Mouse (Mus musculus): ENCODE data around the gene Pard3.

Gene Pard3

DNA sequence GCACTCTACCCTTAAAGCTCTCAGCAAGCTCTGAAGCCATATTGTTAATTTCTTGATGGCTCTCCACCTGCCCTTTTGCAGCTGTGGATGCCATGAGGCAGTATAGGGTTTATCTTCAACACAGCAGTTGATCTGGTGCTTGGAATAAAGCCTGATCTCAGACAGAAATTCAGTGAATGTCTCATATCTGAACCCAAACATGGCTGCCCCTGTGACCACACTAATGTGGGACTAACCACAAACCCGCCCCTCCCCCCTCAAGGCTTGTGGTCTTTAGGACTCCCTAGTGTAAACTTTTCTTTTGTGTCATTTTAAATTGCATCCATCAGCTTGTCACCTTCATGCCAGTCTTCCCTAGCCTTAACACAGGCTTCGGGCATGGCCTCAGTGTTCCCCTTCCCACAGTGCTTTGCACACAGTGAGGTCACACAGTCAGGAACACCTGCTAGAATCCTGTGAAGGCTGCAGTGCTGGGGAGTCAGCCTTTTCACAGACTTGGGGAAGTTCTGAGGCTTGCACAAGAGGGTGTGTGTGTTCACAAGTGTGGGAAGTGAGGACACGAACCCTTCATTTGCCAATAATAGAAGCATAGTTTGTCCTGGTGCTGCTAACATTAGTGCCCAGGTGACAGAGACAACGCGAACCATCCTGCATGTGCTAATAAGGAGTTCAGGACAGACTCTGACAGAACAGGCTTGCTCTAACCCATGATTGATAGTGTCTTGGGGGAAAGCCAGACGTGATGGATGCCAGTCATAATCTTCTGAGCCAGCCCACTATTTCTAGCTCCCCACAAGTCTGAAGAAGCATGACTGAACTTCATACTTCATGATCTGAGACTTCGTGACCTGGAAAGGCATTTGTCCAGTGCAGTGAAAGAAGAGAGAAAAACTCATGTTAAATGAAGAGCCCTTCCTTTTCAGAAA, 451.4 kb downstream of the Pard3 start:
- no peak for DNase-seq

- DNase-seq: peak; percentile 23
Observed at GRCm38 (mm10) chr8:127516043-127516442, 452.4 kb downstream of the Pard3 start.

DNA sequence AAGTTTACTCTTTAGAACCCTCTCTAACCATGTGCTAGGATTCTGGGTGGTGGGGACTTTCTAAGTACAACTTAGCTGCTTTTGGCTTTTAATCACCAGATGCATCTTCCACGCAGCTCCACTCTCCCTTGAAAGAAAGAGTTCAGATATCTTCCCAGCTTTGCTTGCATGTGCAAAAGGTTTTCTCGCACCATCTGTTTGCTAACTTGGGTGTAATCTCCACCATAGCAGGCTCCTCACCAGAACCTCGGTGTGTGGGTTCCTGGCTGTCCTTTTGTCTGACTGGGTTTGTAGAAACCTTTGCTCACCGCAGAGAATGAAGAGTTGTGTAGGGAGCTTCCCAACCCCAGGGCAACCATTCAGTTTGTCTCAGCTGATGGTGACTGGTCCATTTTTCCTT, 462.0 kb downstream of the Pard3 start:
- no peak for DNase-seq

DNA sequence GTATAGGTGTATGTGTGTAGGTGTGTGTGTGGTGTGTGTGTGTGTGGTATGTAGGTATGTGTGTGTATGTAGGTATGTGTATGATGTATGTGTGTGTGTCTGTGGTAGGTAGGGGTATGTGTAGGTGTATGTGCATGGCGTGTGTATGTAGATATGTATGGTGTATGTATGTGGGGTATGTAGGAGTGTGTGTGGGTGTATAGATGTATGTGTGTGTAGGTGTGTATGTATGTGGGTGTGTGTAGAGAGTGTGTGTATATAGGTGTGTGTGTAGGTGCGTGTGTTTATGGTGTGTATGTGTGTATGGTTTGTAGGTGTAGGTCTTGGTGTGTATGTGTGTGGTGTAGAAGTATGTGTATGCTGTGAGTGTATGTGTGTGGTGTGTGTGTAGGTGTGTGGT, 464.6 kb downstream of the Pard3 start:
- DNase-seq: no peak

DNA sequence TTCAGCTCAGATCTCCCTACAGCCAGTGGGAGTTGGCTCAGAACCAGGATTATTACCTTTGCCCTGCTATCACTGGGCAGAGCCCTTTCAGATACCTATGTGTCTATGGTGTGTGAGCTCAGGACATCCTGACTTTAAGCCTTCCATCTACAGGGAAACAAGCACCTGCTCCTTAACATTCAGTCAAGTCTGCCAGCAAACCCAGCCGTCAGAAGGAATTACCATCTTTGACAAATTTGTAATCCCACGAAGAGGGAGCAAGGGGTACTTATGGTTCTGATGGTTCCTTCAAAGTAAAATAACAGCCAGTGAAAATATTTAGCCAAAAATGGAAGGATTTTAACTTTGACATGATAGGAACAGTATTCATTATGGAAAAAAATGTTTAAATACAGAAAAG, 466.1 kb downstream of the Pard3 start:
- no peak for DNase-seq

- no peak for DNase-seq
Observed at GRCm38 (mm10) chr8:127531866-127532265, 468.2 kb downstream of the Pard3 start.

- peak; percentile 46 for DNase-seq
Observed at GRCm38 (mm10) chr8:127534789-127535188, 471.1 kb downstream of the Pard3 start.

GRCm38 (mm10) chr8:127535192-127535845, 471.6 kb downstream of the Pard3 start:
- DNase-seq: no peak

GRCm38 (mm10) chr8:127535846-127536220, 472.1 kb downstream of the Pard3 start:
- DNase-seq: no peak

DNA sequence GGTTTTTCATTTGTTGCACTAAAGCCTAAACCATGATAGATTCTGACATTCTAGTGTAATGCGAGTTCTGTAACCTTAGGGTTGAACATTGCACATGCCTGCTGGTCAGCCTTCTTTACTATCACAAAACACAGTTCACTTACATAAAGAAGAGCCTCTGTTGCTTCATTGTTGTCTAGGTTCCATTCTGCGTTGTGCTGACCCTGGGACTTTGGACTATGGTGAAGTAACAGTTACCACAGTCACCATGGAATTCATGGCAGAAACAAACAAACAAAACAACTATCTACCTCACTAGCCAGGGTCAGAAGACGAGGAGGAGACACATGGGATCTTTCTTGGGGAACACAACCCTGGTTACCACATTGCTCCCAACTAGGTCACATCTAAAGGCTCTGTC, 476.1 kb downstream of the Pard3 start:
- no peak for DNase-seq

GRCm38 (mm10) chr8:127540273-127540672, 476.6 kb downstream of the Pard3 start:
- DNase-seq: no peak

- DNase-seq: no peak
Observed at GRCm38 (mm10) chr8:127542162-127542561, 478.5 kb downstream of the Pard3 start.

GRCm38 (mm10) chr8:127543676-127544075, 480.0 kb downstream of the Pard3 start:
- DNase-seq: peak; percentile 29

GRCm38 (mm10) chr8:127546161-127546560, 482.5 kb downstream of the Pard3 start:
- no peak for DNase-seq

- DNase-seq: no peak
Observed at GRCm38 (mm10) chr8:127550928-127551327, 487.2 kb downstream of the Pard3 start.

DNA sequence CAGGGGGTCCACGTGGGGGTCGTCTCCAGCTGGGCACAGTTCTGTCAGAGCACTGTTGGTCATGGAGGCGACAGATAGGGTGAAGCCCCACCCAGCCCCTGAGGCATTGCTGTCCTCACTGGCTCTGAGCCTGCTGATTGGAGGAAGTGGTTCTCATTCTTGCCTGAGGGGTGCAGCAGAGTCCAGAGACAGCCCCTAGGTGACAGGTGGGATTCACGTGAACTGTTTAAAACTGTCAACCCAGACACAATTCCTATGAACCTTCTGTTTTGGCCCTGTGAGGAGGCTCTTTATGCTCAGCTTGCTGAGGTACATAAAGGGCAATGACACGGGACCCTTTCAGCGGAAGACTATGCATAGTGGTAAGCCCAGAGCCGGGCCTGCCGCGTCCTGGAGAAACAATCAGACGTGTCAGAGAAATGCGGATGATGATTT, 488.5 kb downstream of the Pard3 start:
- no peak for DNase-seq

- DNase-seq: no peak
Observed at GRCm38 (mm10) chr8:127552836-127553235, 489.1 kb downstream of the Pard3 start.

- DNase-seq: no peak
Observed at GRCm38 (mm10) chr8:127553582-127553981, 489.9 kb downstream of the Pard3 start.

DNA sequence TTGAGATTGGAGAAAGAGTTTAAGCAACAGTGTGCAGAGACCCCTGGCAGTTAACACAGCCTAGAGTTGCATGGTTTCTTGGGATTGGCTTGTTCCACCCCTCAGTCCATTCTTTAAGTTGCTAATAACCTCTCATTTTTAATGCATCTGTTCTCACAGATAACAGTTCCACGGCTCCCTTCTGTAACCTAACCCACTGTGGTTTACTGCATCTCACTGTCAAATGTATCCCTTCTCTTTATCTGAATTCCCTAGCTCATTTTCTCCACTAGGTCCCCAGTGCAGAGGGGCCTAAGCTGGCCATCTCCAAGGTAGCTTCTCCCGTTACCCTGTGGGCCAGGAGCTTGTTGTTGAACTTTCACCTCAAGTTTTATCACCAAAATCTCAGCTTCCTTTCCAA, 492.1 kb downstream of the Pard3 start:
- no peak for DNase-seq

GRCm38 (mm10) chr8:127556964-127557363, 493.3 kb downstream of the Pard3 start:
- no peak for DNase-seq

DNA sequence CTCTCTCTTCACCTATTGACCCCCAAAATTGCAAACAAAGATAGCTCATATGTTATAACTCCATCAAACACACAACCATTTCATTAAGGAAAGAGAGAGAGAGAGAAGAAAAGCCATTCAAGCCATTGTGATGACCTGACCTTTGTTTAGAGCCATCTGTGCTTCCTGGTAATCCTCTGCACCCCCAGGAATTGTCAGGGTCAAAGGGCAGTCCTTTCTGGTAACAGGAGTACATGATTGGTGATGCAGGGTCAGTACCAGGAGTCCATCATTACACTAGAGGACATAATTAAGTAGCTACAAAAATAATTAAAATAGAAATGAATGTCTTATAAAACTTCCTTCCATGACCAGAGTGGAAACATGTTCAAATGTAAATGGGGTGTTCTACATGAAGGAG, 493.9 kb downstream of the Pard3 start:
- no peak for DNase-seq

DNA sequence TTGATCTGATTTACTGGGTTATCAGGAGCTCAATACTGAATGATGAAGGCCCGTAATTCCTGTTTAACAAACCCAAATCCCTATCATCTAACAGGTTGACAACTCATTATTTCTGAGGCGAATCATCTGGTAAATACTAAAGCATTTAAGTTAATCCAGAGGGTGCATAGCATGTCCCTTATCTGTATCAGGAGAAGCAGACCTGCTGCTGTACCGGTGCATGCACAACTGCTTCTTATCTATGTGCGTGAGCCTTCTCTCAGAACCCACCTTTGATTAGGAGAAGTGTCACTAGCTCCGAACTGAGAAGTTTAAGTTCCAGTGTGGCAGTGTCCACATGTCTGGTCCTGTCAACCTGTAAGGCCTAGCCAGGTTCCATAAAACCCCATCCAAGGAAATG, 499.9 kb downstream of the Pard3 start:
- no peak for DNase-seq

- no peak for DNase-seq
Observed at GRCm38 (mm10) chr8:127564426-127564825, 500.7 kb downstream of the Pard3 start.

DNA sequence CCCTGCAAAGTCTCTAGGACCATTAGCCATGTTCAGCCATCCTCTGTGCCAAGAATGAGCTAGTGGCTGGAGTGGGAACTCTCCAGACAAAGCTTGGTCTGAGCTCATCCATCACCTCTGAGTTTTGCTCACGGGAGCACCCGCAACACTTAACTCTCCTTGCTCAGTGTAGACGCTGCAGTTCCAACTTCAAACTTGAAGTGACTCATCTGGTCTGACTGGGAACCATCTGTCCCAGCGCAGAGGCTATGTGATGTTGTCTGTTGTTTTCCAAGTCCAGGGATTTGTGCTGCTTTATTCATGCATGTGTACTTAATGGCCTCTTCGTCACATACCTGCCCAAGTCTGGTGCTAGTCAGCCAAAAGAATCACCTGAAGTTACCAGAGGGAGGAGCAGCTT, 505.5 kb downstream of the Pard3 start:
- DNase-seq: no peak

Measured in lung, postnatal 14 days (tissue).